9 mouse cellular contexts compared by ENCODE assay signal in genomic region chr5:111519500-111520041, GRCm38 (mm10).
DNase-seq lines count a peak whose midpoint lies in the region; ATAC-seq and TF ChIP-seq lines count a peak whose summit lies in the region.
"Had no signal": no experiment of that assay in that cellular context is flagged by ENCODE, and none has a peak within 500 bp of the region (broad histone marks: within the 10 kb centered on the region; RNA-seq: fewer than 3 reads in every experiment).

No protein-coding gene starts in this region.

- H3K27ac ChIP-seq in heart, embryonic 13.5 days (replicated peaks), result peak overlapping the region; percentile 76
- H3K27ac ChIP-seq in heart, embryonic 15.5 days, result peak overlapping the region; percentile 50
- H3K27ac ChIP-seq in stomach, postnatal 0 days (replicated peaks), result no peak overlapping the region

- DNase-seq in heart, adult 8-10 months (ENCODE audit: low spot score), result no peak
- peak; percentile 96 for DNase-seq in brain, embryonic 14.5 days (ENCODE audit: low read depth)
- no peak for DNase-seq in ovary, postnatal 14 days (ENCODE audit: low spot score)
- DNase-seq in adipocyte (ENCODE audit: low spot score), result no peak
- DNase-seq in stomach, postnatal 0 days (ENCODE audit: low spot score), result no peak
- DNase-seq: cerebellum, postnatal 14 days had no signal

- 13% methylated on average over 7 of the region's 7 CpGs for WGBS in heart, embryonic 13.5 days
- WGBS in heart, embryonic 15.5 days, result 20% methylated on average over 7 of the region's 7 CpGs
- WGBS in stomach, postnatal 0 days, result 39% methylated on average over 7 of the region's 7 CpGs

- TF ChIP-seq POLR2A in brain, embryonic 14.5 days (IDR thresholded peaks at IDR 0.05; ENCODE audit: borderline replicate concordance, extremely low read depth, insufficient read depth, insufficient read length, poor library complexity, severe bottlenecking), result no peak

- no peak for ATAC-seq in heart, embryonic 13.5 days (ENCODE audit: extremely low read depth, insufficient number of reproducible peaks, low FRiP score, low TSS enrichment)
- no peak for ATAC-seq in heart, embryonic 15.5 days (replicated peaks; ENCODE audit: insufficient number of reproducible peaks, insufficient read depth, low FRiP score, low read depth)
- peak; percentile 74 for ATAC-seq in megakaryocyte-erythroid progenitor cell, adult 5-6 weeks (replicated peaks; ENCODE audit: low FRiP score, low TSS enrichment, poor library complexity, severe bottlenecking)
- no peak for ATAC-seq in stomach, postnatal 0 days (ENCODE audit: low FRiP score, low TSS enrichment)

- H3K27me3 ChIP-seq in heart, embryonic 13.5 days (replicated peaks), result no peaks in the 10 kb centered on the region
- no peaks in the 10 kb centered on the region for H3K27me3 ChIP-seq in heart, embryonic 15.5 days
- no peaks in the 10 kb centered on the region for H3K27me3 ChIP-seq in stomach, postnatal 0 days (ENCODE audit: control insufficient read depth, insufficient read depth, low read length)

- no peak for TF ChIP-seq EP300 in stomach, postnatal 0 days (optimal IDR thresholded peaks at IDR 0.05)

- TF ChIP-seq CTCF in brain, embryonic 14.5 days (IDR thresholded peaks at IDR 0.05; ENCODE audit: borderline replicate concordance, extremely low read depth, insufficient read depth, insufficient read length), result no peak
- no peak for TF ChIP-seq CTCF in stomach, postnatal 0 days (IDR thresholded peaks at IDR 0.05; ENCODE audit: low read depth)

- H3K9me3 ChIP-seq in heart, embryonic 13.5 days, result no peaks in the 10 kb centered on the region
- H3K9me3 ChIP-seq in heart, embryonic 15.5 days (replicated peaks), result no peaks in the 10 kb centered on the region
- H3K9me3 ChIP-seq in stomach, postnatal 0 days (ENCODE audit: control insufficient read depth, low read length), result no peaks in the 10 kb centered on the region

- H3K4me2 ChIP-seq in heart, embryonic 13.5 days, result peak overlapping the region; percentile 37
- no peak overlapping the region for H3K4me2 ChIP-seq in heart, embryonic 15.5 days
- no peak overlapping the region for H3K4me2 ChIP-seq in stomach, postnatal 0 days (replicated peaks; ENCODE audit: low read depth)

- H3K4me1 ChIP-seq in heart, embryonic 13.5 days, result peaks cover 37% of the 10 kb centered on the region
- H3K4me1 ChIP-seq in heart, embryonic 15.5 days (replicated peaks), result peaks cover 19% of the 10 kb centered on the region
- no peaks in the 10 kb centered on the region for H3K4me1 ChIP-seq in stomach, postnatal 0 days (replicated peaks; ENCODE audit: control insufficient read depth, insufficient read depth)

- peak overlapping the region; percentile 47 for H3K9ac ChIP-seq in heart, embryonic 13.5 days
- H3K9ac ChIP-seq in heart, embryonic 15.5 days, result no peak overlapping the region
- H3K9ac ChIP-seq in stomach, postnatal 0 days (ENCODE audit: low read length), result no peak overlapping the region

- H3K36me3 ChIP-seq in heart, embryonic 13.5 days, result no peaks in the 10 kb centered on the region
- no peaks in the 10 kb centered on the region for H3K36me3 ChIP-seq in heart, embryonic 15.5 days
- no peaks in the 10 kb centered on the region for H3K36me3 ChIP-seq in stomach, postnatal 0 days (ENCODE audit: control insufficient read depth, insufficient read depth, low read length)

- H3K4me3 ChIP-seq in heart, embryonic 13.5 days, result no peak overlapping the region
- H3K4me3 ChIP-seq in heart, embryonic 15.5 days, result no peak overlapping the region
- no peak overlapping the region for H3K4me3 ChIP-seq in stomach, postnatal 0 days (ENCODE audit: low read depth, low read length)
